Mouse (Mus musculus): ENCODE measurements around the gene Dpep3. TPM values are rescaled to one million over a fixed set of nuclear protein-coding genes. Genes with fewer than 3 reads are reported as not detected.
"Not testable (repeated sequence)": the region's sequence is repeated elsewhere in the genome, so short reads cannot be mapped to it uniquely, and the experiment has no call there.

Gene Dpep3
- not detected in 2 replicates for polyA plus RNA-seq (2015; fragmentation: Nextera tagmentation; extraction: Ambion mirVana)

GRCm38 (mm10) chr8:105979325-105979724 is at the start of gene Dpep3:
Dpep3 (minus strand) TSS chr8:105979429.
- H3K27ac ChIP-seq, result no peak within 1 kb of the TSS
- 89% methylated on average over 15 of the region's 15 CpGs for WGBS
- H3K4me2 ChIP-seq, result no peak within 1 kb of the TSS
- no peak within 1 kb of the TSS for H3K4me3 ChIP-seq
- no peak within 1 kb of the TSS for H3K9ac ChIP-seq
- no peaks in the 10 kb centered on the region for H3K27me3 ChIP-seq
- no peak for ATAC-seq (replicated peaks; ENCODE audit: insufficient number of reproducible peaks, insufficient read depth, low FRiP score, low read depth)
- H3K4me1 ChIP-seq (replicated peaks), result no peaks in the 10 kb centered on the region
- no peaks in the 10 kb centered on the region for H3K36me3 ChIP-seq
- no peaks in the 10 kb centered on the region for H3K9me3 ChIP-seq (replicated peaks)

- no peak overlapping the region for H3K4me2 ChIP-seq
- no peak for ATAC-seq (replicated peaks; ENCODE audit: insufficient number of reproducible peaks, insufficient read depth, low FRiP score, low read depth)
- H3K9me3 ChIP-seq (replicated peaks), result no peaks in the 10 kb centered on the region
- H3K36me3 ChIP-seq, result no peaks in the 10 kb centered on the region; the same call in 1 of the 2 replicates
- no peaks in the 10 kb centered on the region for H3K4me1 ChIP-seq (replicated peaks)
- no peak overlapping the region for H3K4me3 ChIP-seq
- H3K27ac ChIP-seq, result no peak overlapping the region
- no peaks in the 10 kb centered on the region for H3K27me3 ChIP-seq
- H3K9ac ChIP-seq, result no peak overlapping the region
Observed at GRCm38 (mm10) chr8:106022483-106022882, 43.3 kb upstream of the Dpep3 start.

GRCm38 (mm10) chr8:106018039-106018438 is 38.8 kb upstream of the Dpep3 start:
- no peaks in the 10 kb centered on the region for H3K27me3 ChIP-seq
- H3K4me2 ChIP-seq, result no peak overlapping the region
- 64% methylated on average over 3 of the region's 3 CpGs for WGBS
- H3K4me1 ChIP-seq (replicated peaks), result no peaks in the 10 kb centered on the region
- ATAC-seq (replicated peaks; ENCODE audit: insufficient number of reproducible peaks, insufficient read depth, low FRiP score, low read depth), result no peak
- no peak overlapping the region for H3K4me3 ChIP-seq
- H3K9me3 ChIP-seq (replicated peaks), result no peaks in the 10 kb centered on the region
- H3K27ac ChIP-seq, result no peak overlapping the region
- H3K9ac ChIP-seq, result no peak overlapping the region
- peaks cover 9% of the 10 kb centered on the region; the same call in 1 of the 2 replicates for H3K36me3 ChIP-seq

- H3K4me2 ChIP-seq, result no peak overlapping the region
- no peak for ATAC-seq (replicated peaks; ENCODE audit: insufficient number of reproducible peaks, insufficient read depth, low FRiP score, low read depth)
- no peak overlapping the region for H3K9ac ChIP-seq
- WGBS, result 86% methylated on average over 7 of the region's 7 CpGs
- no peak overlapping the region for H3K4me3 ChIP-seq
- no peak overlapping the region for H3K27ac ChIP-seq
- peaks cover 9% of the 10 kb centered on the region; the same call in 1 of the 2 replicates for H3K36me3 ChIP-seq
- H3K4me1 ChIP-seq (replicated peaks), result peaks cover under 1% of the 10 kb centered on the region; the same call in 1 of the 2 replicates
- no peaks in the 10 kb centered on the region for H3K9me3 ChIP-seq (replicated peaks)
- H3K27me3 ChIP-seq, result no peaks in the 10 kb centered on the region
Observed at GRCm38 (mm10) chr8:106017130-106017529, 37.9 kb upstream of the Dpep3 start.

GRCm38 (mm10) chr8:106016284-106016683 is 37.1 kb upstream of the Dpep3 start:
- H3K4me3 ChIP-seq, result no peak overlapping the region
- no peaks in the 10 kb centered on the region for H3K27me3 ChIP-seq
- WGBS, result 72% methylated on average over 6 of the region's 6 CpGs
- no peak for ATAC-seq (replicated peaks; ENCODE audit: insufficient number of reproducible peaks, insufficient read depth, low FRiP score, low read depth)
- H3K36me3 ChIP-seq, result peaks cover 9% of the 10 kb centered on the region; the same call in 1 of the 2 replicates
- peaks cover 6% of the 10 kb centered on the region for H3K4me1 ChIP-seq (replicated peaks)
- no peak overlapping the region for H3K4me2 ChIP-seq
- H3K9ac ChIP-seq, result no peak overlapping the region
- H3K27ac ChIP-seq, result no peak overlapping the region
- H3K9me3 ChIP-seq (replicated peaks), result no peaks in the 10 kb centered on the region

GRCm38 (mm10) chr8:106012203-106012602 is 33.0 kb upstream of the Dpep3 start:
- Histone ChIP-seq H3K4me2 (peak overlapping the region; percentile 92), H3K4me1 (replicated peaks) (peaks cover 18% of the 10 kb centered on the region), H3K9ac (peak overlapping the region; percentile 78; the same call in 1 of the 2 replicates), H3K4me3 (peak overlapping the region; percentile 72)
- not testable (repeated sequence) for H3K9me3 ChIP-seq (replicated peaks); H3K27ac ChIP-seq; H3K36me3 ChIP-seq; H3K27me3 ChIP-seq; ATAC-seq (replicated peaks; ENCODE audit: insufficient number of reproducible peaks, insufficient read depth, low FRiP score, low read depth)
- WGBS, result 75% methylated on average over 8 of the region's 8 CpGs

- Histone ChIP-seq H3K9ac (peak within 1 kb of the TSS; percentile 78), H3K36me3 (peaks cover 9% of the 10 kb centered on the region; the same call in 1 of the 2 replicates), H3K27ac (peak within 1 kb of the TSS; percentile 51), H3K4me2 (peak within 1 kb of the TSS; percentile 92), H3K4me1 (replicated peaks) (peaks cover 18% of the 10 kb centered on the region), H3K4me3 (peak within 1 kb of the TSS; percentile 72), H3K9me3 (replicated peaks) (no peaks in the 10 kb centered on the region), H3K27me3 (no peaks in the 10 kb centered on the region)
- ATAC-seq (replicated peaks; ENCODE audit: insufficient number of reproducible peaks, insufficient read depth, low FRiP score, low read depth), result no peak; the same call in 1 of the 2 replicates
- 2% methylated on average over 6 of the region's 6 CpGs for WGBS
Observed at GRCm38 (mm10) chr8:106011643-106011986, 32.4 kb upstream of the Dpep3 start, which contains the start of gene Ddx28. Ddx28 (minus strand) TSS chr8:106011882.

- H3K27me3 ChIP-seq, result no peaks in the 10 kb centered on the region
- ATAC-seq (replicated peaks; ENCODE audit: insufficient number of reproducible peaks, insufficient read depth, low FRiP score, low read depth), result peak; percentile 92
- peak overlapping the region; percentile 72 for H3K4me3 ChIP-seq
- WGBS, result under 1% methylated on average over 74 of the region's 74 CpGs
- no peaks in the 10 kb centered on the region for H3K9me3 ChIP-seq (replicated peaks)
- H3K4me2 ChIP-seq, result peak overlapping the region; percentile 92
- H3K4me1 ChIP-seq (replicated peaks), result peaks cover 18% of the 10 kb centered on the region
- peak overlapping the region; percentile 51 for H3K27ac ChIP-seq
- H3K9ac ChIP-seq, result peak overlapping the region; percentile 78
- H3K36me3 ChIP-seq, result peaks cover 4% of the 10 kb centered on the region; the same call in 1 of the 2 replicates
Observed at GRCm38 (mm10) chr8:106010748-106011642, 31.8 kb upstream of the Dpep3 start.

GRCm38 (mm10) chr8:106007891-106008290 is 28.7 kb upstream of the Dpep3 start:
- not testable (repeated sequence) for H3K27ac ChIP-seq; H3K4me2 ChIP-seq; H3K27me3 ChIP-seq; H3K36me3 ChIP-seq; ATAC-seq (replicated peaks; ENCODE audit: insufficient number of reproducible peaks, insufficient read depth, low FRiP score, low read depth); H3K9me3 ChIP-seq (replicated peaks); H3K4me3 ChIP-seq; H3K9ac ChIP-seq
- H3K4me1 ChIP-seq (replicated peaks), result peaks cover 18% of the 10 kb centered on the region
- WGBS, result 65% methylated on average over 3 of the region's 3 CpGs

- no peak overlapping the region for H3K9ac ChIP-seq
- no peaks in the 10 kb centered on the region for H3K9me3 ChIP-seq (replicated peaks)
- WGBS, result 54% methylated on average over 3 of the region's 3 CpGs
- ATAC-seq (replicated peaks; ENCODE audit: insufficient number of reproducible peaks, insufficient read depth, low FRiP score, low read depth), result no peak
- no peaks in the 10 kb centered on the region for H3K36me3 ChIP-seq
- H3K4me2 ChIP-seq, result no peak overlapping the region
- no peak overlapping the region for H3K27ac ChIP-seq
- peaks cover 18% of the 10 kb centered on the region for H3K4me1 ChIP-seq (replicated peaks)
- no peak overlapping the region for H3K4me3 ChIP-seq
- H3K27me3 ChIP-seq, result no peaks in the 10 kb centered on the region
Observed at GRCm38 (mm10) chr8:106007135-106007534, 27.9 kb upstream of the Dpep3 start.

- Histone ChIP-seq H3K4me2 (no peak overlapping the region), H3K27me3 (no peaks in the 10 kb centered on the region), H3K36me3 (no peaks in the 10 kb centered on the region), H3K27ac (no peak overlapping the region), H3K9ac (no peak overlapping the region), H3K4me1 (replicated peaks) (peaks cover 13% of the 10 kb centered on the region), H3K4me3 (no peak overlapping the region), H3K9me3 (replicated peaks) (no peaks in the 10 kb centered on the region)
- ATAC-seq (replicated peaks; ENCODE audit: insufficient number of reproducible peaks, insufficient read depth, low FRiP score, low read depth), result no peak
- 80% methylated on average over 4 of the region's 4 CpGs for WGBS
Observed at GRCm38 (mm10) chr8:106006413-106006812, 27.2 kb upstream of the Dpep3 start.
